Mouse (Mus musculus) spleen, adult 2 months (tissue): Measurements from ENCODE around the gene Med31. TPM values are rescaled to one million over a fixed set of nuclear protein-coding genes. Genes with fewer than 3 reads are reported as not detected.
A peak's percentile ranks its signal among the peaks of the same experiment; 100 is the strongest.

Source experiments
- DNase-seq, 2 experiments: peaks; one replicate each; pipeline versions ENCODE4 v3.0.0 to v3.0.0-alpha.2; 2012 to 2021; ENCODE audit warnings: low spot score in 2 of 2, low read depth in 1 of 2
- H3K27ac ChIP-seq: fragments of 200-500 bp; 2 replicates; pipeline ENCODE4 v1.5.1; 2012; ENCODE audit warnings: low read length, inconsistent platforms; ENCODE audit not compliant: insufficient read depth
- H3K27me3 ChIP-seq: fragments of 200-500 bp; 2 replicates; pipeline ENCODE4 v1.6.1; 2012; ENCODE audit warnings: mild to moderate bottlenecking, moderate library complexity, low read length, inconsistent platforms; ENCODE audit not compliant: control insufficient read depth, insufficient read depth
- H3K36me3 ChIP-seq: fragments of 200-500 bp; 2 replicates; pipeline ENCODE4 v1.6.1; 2012; ENCODE audit warnings: mild to moderate bottlenecking, low read length, inconsistent platforms; ENCODE audit not compliant: control insufficient read depth, insufficient read depth
- H3K4me1 ChIP-seq: fragments of 200-500 bp; 2 replicates; pipeline ENCODE4 v1.6.1; 2011; ENCODE audit warnings: inconsistent platforms; ENCODE audit not compliant: control insufficient read depth, insufficient read depth, insufficient read length
- H3K4me3 ChIP-seq: fragments of 200-500 bp; 2 replicates; pipeline ENCODE4 v1.5.1; 2011; ENCODE audit warnings: mild to moderate bottlenecking, inconsistent platforms; ENCODE audit not compliant: insufficient read depth, insufficient read length; ENCODE audit errors: extremely low read depth
- CTCF ChIP-seq: fragments of 200-500 bp; IDR thresholded peaks from 2 replicates; pipeline ENCODE4 v1.5.1; 2011; ENCODE audit warnings: mild to moderate bottlenecking, inconsistent platforms; ENCODE audit not compliant: insufficient read depth, insufficient read length, insufficient replicate concordance; ENCODE audit errors: extremely low read depth
- POLR2A ChIP-seq: fragments of 200-500 bp; IDR thresholded peaks from 2 replicates; pipeline ENCODE4 v1.6.1; 2011; ENCODE audit warnings: low read depth, low read length, inconsistent platforms
- WGBS: fragments of 180-500 bp; shearing (Covaris S2); methylation state at CpG from one replicate; pipeline ENCODE4 v1.1.7; 2018; 5-methylcytosine and 5-hydroxymethylcytosine counted together
- polyA plus RNA-seq: library from polyadenylated mRNA; depleted of rRNA; stranded (reverse); fragments of >200 nt; gene quantifications from 2 replicates; pipeline ENCODE4 v1.2.3, GENCODE M21; 2012

The Med31 gene
- polyA plus RNA-seq, 1 experiment, result 3.3 TPM

GRCm38 (mm10) chr11:72232068-72232467 lies 16.7 kb upstream of the Med31 start:
- TF ChIP-seq POLR2A (no peak), CTCF (no peak)
- Histone ChIP-seq H3K36me3 (no peaks in the 10 kb centered on the region), H3K27ac (no peak overlapping the region), H3K27me3 (no peaks in the 10 kb centered on the region), H3K4me1 (no peaks in the 10 kb centered on the region), H3K4me3 (no peak overlapping the region)
- DNase-seq, result no peak
- 84% methylated on average over 7 of the region's 7 CpGs for WGBS

GRCm38 (mm10) chr11:72228513-72228912 lies 13.1 kb upstream of the Med31 start:
- 83% methylated on average over 4 of the region's 4 CpGs for WGBS
- no peaks in the 10 kb centered on the region for H3K4me1 ChIP-seq
- no peaks in the 10 kb centered on the region for H3K27me3 ChIP-seq
- H3K36me3 ChIP-seq, result no peaks in the 10 kb centered on the region
- H3K4me3 ChIP-seq, result no peak overlapping the region
- DNase-seq, result no peak
- H3K27ac ChIP-seq, result no peak overlapping the region
- TF ChIP-seq POLR2A, result no peak
- no peak for TF ChIP-seq CTCF

- TF ChIP-seq CTCF, result no peak
- TF ChIP-seq POLR2A, result no peak
- Histone ChIP-seq H3K27me3 (no peaks in the 10 kb centered on the region), H3K36me3 (no peaks in the 10 kb centered on the region), H3K4me3 (no peak overlapping the region), H3K27ac (no peak overlapping the region), H3K4me1 (no peaks in the 10 kb centered on the region)
- DNase-seq, result no peak
- WGBS, result 76% methylated on average over 6 of the region's 6 CpGs
Observed at GRCm38 (mm10) chr11:72226901-72227300, 11.5 kb upstream of the Med31 start.

DNA sequence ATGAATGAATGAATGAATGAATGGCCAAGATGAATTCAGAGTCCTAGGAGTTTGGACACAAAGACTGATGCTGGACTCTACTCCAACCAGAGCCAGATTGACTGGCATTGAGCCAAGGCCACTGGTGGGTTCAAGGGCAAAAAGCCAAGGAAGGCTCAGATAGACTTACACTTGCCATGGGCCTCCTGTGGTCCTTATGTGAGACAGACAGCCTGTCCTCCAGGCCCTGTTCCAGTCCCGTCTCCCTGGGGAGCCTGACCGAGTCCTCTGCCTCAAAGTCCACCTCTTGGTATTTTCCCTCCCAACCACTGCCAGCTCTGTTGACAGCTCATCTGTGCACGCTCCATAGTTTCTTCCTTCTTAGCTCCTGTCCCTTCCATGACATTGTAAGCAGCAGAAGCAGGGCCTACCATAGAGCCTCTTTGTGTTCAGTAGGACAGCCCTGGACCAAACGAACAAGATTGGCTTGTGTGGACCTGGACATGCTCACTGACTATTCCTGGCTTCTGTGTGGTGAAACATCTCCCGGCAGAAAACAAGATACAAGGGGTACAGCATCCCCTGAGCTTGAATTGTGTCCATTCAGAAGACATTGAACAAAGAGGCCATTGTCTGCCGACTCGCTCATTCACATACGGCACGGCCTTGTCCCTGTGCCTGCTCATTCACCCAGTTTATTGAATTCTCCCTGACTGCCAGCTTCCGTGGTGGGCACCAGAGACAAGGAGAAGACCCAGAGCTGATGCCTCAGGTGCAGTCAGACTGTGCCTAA lies 10.8 kb upstream of the Med31 start:
- no peak for TF ChIP-seq POLR2A
- TF ChIP-seq CTCF, result no peak
- Histone ChIP-seq H3K27me3 (no peaks in the 10 kb centered on the region), H3K4me1 (no peaks in the 10 kb centered on the region), H3K27ac (no peak overlapping the region), H3K4me3 (no peak overlapping the region), H3K36me3 (no peaks in the 10 kb centered on the region)
- 87% methylated on average over 10 of the region's 10 CpGs for WGBS
- DNase-seq, result no peak

DNA sequence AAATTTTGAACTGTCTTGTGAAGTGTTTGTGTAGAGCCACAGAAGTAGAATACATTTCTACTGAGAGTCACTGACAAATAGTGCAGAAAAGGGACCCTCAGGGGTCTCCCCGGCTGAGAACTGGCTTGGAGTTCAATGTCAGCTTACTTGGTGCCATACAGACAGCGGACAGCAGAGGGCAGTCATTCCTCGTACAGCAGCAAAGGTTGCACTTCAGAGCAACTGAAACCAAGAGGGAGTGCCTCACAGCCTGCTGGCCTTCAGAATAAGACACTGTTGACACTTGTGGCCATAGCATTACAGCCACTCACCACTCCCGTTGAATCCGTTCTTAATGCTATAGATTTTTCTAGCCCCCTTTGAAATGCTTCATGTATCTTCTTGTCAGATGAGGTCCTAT lies 9.5 kb upstream of the Med31 start:
- Histone ChIP-seq H3K27ac (no peak overlapping the region), H3K4me1 (no peaks in the 10 kb centered on the region), H3K4me3 (no peak overlapping the region), H3K36me3 (no peaks in the 10 kb centered on the region), H3K27me3 (no peaks in the 10 kb centered on the region)
- WGBS, result 7% methylated on average over 5 of the region's 5 CpGs
- peak; percentile 39 to 71 for DNase-seq
- peak; percentile 81; the same call in 1 of the 2 replicates for TF ChIP-seq CTCF
- no peak for TF ChIP-seq POLR2A

DNA sequence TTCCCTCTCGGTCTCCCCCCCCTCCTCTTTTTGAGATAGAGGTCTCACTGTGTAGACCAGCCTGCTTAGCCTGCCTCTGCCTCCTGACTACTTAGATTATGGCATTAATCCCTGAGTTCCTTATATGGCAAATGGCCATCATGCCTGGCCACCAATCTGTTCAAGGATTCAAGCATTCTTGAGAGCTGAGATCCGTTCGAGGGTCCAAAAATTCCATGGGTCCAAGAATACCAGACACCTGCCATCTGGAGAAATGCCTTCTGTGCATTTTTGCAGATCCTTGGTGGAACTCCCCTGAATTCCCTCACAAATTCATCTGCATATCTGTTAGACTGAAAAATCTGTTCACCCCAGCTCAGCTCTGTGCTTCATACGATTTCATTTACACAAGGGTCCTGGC lies 8.0 kb upstream of the Med31 start:
- WGBS, result 86% methylated on average over 4 of the region's 4 CpGs
- H3K4me1 ChIP-seq, result no peaks in the 10 kb centered on the region
- TF ChIP-seq CTCF (no peak), POLR2A (no peak)

DNA sequence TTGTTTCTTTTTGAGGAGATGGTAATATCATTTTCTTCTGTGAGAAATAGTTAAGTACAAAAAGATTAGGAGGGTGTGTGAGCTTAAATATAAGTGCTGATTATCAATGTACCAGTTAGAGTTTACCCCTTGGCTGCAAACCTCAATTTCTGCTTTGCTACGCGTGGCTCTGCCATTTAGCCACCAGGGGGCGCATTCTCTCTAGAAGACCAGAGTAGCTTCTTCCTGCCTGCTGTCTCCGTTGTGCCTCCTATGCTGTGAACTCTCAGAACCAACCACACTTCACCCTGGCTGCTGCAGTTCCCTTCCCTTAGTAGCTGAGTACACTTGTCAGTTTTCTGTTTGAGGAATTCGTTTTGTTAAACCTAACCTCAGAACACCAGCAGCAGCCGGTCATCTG lies 5.9 kb upstream of the Med31 start:
- no peak overlapping the region for H3K27ac ChIP-seq

More for the DNA sequence above, 8.0 kb upstream of the Med31 start:
- no peaks in the 10 kb centered on the region for H3K36me3 ChIP-seq
- no peaks in the 10 kb centered on the region for H3K27me3 ChIP-seq
- no peak overlapping the region for H3K4me3 ChIP-seq
- H3K27ac ChIP-seq, result no peak overlapping the region
- no peak for DNase-seq

More for the DNA sequence above, 5.9 kb upstream of the Med31 start:
- no peak for TF ChIP-seq POLR2A
- peak; percentile 73; the same call in 1 of the 2 replicates for TF ChIP-seq CTCF
- peak; percentile 50 to 69 for DNase-seq
- H3K36me3 ChIP-seq, result no peaks in the 10 kb centered on the region
- H3K4me1 ChIP-seq, result no peaks in the 10 kb centered on the region
- WGBS, result 14% methylated on average over 6 of the region's 6 CpGs
- no peak overlapping the region for H3K4me3 ChIP-seq
- H3K27me3 ChIP-seq, result no peaks in the 10 kb centered on the region
